Mouse (Mus musculus) heart, adult 2 months (tissue): ENCODE data around the gene Traf5.

ENCODE experiments used
- CTCF ChIP-seq: fragments of 200-600 bp; IDR thresholded peaks from 2 replicates; pipeline ENCODE4 v1.8.1; 2022; ENCODE audit warnings: antibody characterized with exemption, mild to moderate bottlenecking, moderate library complexity
- POLR2A ChIP-seq: fragments of 200-500 bp; IDR thresholded peaks from 2 replicates; pipeline ENCODE4 v1.6.1; 2011; ENCODE audit warnings: mild to moderate bottlenecking, low read depth, low read length, control low read depth; ENCODE audit not compliant: insufficient read depth

DNA sequence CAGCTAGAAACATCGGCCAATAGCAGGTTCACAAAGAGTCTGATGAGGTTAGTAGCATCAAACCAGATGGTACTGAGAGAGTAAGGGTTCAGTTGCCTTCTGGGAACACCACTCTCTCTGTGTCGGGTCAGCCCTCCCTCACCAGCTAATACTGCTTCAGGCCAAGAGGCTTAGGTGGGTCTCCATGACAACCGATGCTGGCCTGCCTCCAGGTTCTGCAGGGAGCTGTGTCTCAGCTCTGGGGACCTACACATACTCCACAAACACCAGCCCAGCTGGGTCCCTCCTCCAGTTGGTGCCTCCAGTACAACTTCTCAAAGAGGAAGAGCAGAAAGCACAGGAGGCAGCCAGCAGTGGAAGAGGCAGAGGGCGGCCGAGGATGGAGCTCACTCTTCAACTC, 115.2 kb downstream of the Traf5 start, which contains the start of gene Rd3:
- no peak for TF ChIP-seq POLR2A
- no peak for TF ChIP-seq CTCF
